Mouse (Mus musculus): ENCODE data around the gene Tacc2. TPM values are rescaled to one million over a fixed set of nuclear protein-coding genes. Genes with fewer than 3 reads are reported as not detected.
"Not testable (repeated sequence)": the region's sequence is repeated elsewhere in the genome, so short reads cannot be mapped to it uniquely, and the experiment has no call there.

The Tacc2 gene
- polyA plus RNA-seq, 1 experiment: 28.9 TPM

DNA sequence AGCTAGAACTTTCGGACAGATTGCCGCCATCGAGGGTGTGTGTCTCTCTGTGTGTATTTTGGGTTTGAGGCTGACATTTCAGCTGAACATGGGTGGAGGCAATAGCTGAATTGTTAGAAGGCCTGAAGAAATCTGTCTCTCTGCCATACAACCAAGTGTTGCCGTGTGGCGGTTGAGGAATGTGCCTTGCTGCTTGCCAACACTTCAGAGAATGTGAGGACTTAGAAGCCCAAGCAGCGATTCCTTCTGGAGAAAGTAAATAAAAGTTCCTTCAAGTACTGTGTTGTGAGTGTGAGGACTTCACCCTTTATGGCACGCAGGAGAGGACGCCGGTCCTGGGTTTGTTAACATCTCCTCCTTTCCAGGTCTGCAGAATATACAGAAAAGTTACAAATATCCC is 63.4 kb downstream of the Tacc2 start:
- DNase-seq (ENCODE audit: low read depth, low spot score): no peak
- 66% methylated on average over 9 of the region's 9 CpGs for WGBS

GRCm38 (mm10) chr7:130645332-130645993 is 68.2 kb downstream of the Tacc2 start:
- WGBS: 4% methylated on average over 15 of the region's 15 CpGs
- no peak for DNase-seq (ENCODE audit: low read depth, low spot score)

DNA sequence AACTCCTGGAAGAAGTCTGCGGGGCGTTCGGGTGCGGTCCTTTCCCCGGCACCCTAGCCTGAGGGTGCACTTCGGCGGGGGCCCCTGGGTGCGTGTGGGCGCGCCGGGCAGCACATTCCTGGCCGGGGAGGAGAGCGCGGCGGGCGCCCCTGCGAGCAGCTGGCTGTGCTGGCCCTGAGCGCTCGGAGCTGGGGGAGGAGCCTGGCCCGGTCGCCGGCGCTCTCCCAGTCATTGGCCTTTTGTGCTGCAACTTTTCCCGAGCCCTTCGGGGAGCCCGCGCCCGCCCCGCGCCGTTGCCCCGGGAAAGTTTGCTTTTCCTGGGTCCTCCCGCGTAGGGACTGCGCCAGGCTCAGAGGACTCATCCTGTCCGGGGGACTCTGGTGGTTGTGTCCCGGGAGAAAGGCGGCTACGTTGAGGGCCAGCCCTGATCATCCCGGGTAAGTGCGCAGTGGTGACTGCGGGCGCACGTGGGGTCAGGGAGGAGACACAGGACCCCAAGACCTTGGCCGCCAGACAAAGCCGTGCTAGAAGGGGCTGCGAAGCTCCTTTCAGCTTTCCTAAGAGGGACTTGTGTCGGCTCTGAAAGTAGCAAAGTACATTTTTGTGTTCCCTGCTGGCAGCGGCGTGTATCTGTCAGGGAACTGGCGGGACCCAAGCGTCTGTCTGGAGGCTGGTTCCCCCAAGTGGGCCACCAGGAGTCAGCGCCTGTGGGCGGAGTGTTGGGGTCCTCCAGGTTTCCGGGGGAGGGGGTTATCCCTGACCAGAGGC is 68.9 kb downstream of the Tacc2 start:
- DNase-seq (ENCODE audit: low read depth, low spot score): no peak
- under 1% methylated on average over 55 of the region's 55 CpGs for WGBS

GRCm38 (mm10) chr7:130646762-130647139 is 69.5 kb downstream of the Tacc2 start:
- DNase-seq (ENCODE audit: low read depth, low spot score): no peak
- under 1% methylated on average over 18 of the region's 18 CpGs for WGBS

- WGBS: 18% methylated on average over 4 of the region's 4 CpGs
Measured at GRCm38 (mm10) chr7:130648061-130648460, 70.8 kb downstream of the Tacc2 start.

GRCm38 (mm10) chr7:130649257-130649656 is 72.0 kb downstream of the Tacc2 start:
- no peak for DNase-seq (ENCODE audit: low read depth, low spot score)
- WGBS: 21% methylated on average over 7 of the region's 7 CpGs

More at GRCm38 (mm10) chr7:130648061-130648460, 70.8 kb downstream of the Tacc2 start:
- DNase-seq (ENCODE audit: low read depth, low spot score): no peak

- 86% methylated on average over 5 of the region's 5 CpGs for WGBS
- no peak for DNase-seq (ENCODE audit: low read depth, low spot score)
Measured at GRCm38 (mm10) chr7:130650621-130651020, 73.4 kb downstream of the Tacc2 start.

DNA sequence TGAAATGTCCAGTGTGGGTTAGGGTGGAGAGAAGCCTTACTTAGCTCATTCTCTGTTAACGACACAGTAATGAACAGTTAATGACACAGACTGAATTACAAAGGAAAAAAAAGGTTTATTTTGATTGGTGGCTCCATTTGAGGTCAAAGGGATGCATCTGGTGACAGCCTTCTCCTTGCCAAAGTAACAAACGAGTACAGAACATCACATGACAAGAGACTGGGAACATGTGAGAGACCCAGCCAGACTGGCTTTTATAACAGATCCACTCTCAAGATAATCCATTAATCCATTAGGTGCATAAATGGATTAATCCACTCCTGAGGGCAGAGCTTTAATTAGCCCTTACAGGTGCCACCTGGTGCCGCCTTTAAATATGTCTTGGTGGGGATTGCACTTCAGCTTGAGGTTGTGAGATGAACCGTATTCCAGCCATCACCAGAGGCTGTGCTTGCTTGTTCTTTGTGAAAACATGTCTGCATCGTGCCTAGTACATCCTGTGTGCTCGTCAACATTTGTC is 75.9 kb downstream of the Tacc2 start:
- WGBS: 74% methylated on average over 6 of the region's 6 CpGs

DNA sequence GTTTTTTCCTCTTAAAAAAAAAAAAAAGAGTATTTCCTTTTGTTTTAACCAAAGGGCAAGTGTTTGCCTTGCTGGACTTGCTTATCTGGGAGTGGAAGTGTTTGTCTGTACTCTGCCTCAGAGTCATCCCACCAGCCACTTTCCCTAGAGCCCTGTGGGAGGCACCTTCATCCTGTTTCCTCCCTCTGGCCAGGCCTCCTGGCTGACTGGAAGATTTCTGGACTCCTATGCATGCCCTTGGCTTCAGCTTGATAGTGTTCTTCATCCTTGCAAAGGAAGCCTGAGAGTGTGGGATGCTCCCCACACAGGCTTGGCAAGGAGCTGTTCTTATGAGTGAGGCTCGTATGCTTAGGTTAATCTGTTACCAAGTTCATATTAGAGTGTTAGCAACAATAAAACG is 77.3 kb downstream of the Tacc2 start:
- DNase-seq (ENCODE audit: low read depth, low spot score): no peak
- WGBS: 15% methylated on average over 2 of the region's 2 CpGs

More for the DNA sequence above, 75.9 kb downstream of the Tacc2 start:
- DNase-seq (ENCODE audit: low read depth, low spot score): no peak

- WGBS: 97% methylated on average over 8 of the region's 8 CpGs
Measured at GRCm38 (mm10) chr7:130656965-130657364, 79.7 kb downstream of the Tacc2 start.

DNA sequence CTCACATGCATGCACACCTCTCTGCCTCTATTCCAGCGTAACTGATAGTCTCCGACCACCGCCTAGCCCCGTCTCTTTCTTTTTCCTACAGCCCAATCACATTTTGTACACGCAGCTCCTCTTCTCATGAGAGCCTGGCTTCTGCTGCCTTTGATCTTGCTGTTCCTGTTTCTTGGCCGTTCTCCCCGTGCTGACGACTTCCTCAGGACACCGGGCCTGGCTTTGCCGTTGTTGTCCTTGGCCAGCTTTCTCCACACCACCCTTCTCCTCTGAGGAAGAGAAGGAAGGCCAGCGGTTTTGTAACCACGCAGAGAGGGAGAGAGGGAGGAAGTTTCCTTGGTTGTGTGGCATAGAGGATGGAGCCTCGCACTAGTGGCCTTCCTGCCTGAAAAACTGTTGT is 80.5 kb downstream of the Tacc2 start:
- no peak for DNase-seq (ENCODE audit: low read depth, low spot score)
- 50% methylated on average over 13 of the region's 13 CpGs for WGBS

More at GRCm38 (mm10) chr7:130656965-130657364, 79.7 kb downstream of the Tacc2 start:
- no peak for DNase-seq (ENCODE audit: low read depth, low spot score)

- WGBS: 89% methylated on average over 5 of the region's 5 CpGs
- DNase-seq (ENCODE audit: low read depth, low spot score): no peak
Measured at GRCm38 (mm10) chr7:130659129-130659528, 81.9 kb downstream of the Tacc2 start.

- 80% methylated on average over 5 of the region's 5 CpGs for WGBS
- DNase-seq (ENCODE audit: low read depth, low spot score): no peak
Measured at GRCm38 (mm10) chr7:130662250-130662649, 85.0 kb downstream of the Tacc2 start.

DNA sequence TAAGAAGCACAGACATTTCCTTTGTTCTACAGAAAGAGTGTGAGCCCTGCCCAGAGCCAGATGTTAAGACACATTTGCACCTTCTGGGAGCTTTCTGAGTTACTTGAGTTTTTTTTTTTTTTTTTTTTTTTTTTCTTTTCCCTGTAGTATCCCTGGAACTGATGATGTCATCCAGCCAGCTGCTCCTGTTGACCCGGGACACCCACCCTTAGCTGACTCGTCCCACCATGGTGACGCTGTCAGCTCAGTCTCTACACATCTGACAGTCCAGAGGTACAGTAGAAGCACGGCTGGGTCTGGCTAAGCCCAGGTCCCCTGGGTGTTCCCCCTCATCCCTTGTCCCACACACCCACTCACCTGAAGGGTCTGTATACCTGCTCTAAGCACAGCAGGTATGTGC is 85.6 kb downstream of the Tacc2 start:
- 73% methylated on average over 4 of the region's 4 CpGs for WGBS
- no peak for DNase-seq (ENCODE audit: low read depth, low spot score)

DNA sequence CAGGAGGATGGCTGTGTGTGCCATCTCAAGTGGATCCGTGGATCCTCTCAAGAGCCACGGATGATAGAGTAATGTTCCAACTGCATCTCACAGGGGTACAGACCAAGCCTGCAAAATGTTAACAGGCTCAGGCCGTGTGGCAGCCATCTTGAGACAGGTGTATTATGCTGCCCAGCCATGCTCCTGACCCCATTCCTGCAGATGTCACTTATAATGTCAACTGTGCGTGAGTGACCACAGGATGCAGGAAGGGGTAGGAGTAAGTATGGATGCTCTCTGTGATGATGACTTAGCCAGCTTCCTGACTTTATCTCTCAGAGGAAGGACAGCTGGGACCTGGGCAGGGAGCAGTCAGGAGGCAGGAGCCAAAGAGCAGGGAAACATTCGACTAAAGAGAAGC is 86.8 kb downstream of the Tacc2 start:
- no peak for DNase-seq (ENCODE audit: low read depth, low spot score)
- 97% methylated on average over 5 of the region's 5 CpGs for WGBS

DNA sequence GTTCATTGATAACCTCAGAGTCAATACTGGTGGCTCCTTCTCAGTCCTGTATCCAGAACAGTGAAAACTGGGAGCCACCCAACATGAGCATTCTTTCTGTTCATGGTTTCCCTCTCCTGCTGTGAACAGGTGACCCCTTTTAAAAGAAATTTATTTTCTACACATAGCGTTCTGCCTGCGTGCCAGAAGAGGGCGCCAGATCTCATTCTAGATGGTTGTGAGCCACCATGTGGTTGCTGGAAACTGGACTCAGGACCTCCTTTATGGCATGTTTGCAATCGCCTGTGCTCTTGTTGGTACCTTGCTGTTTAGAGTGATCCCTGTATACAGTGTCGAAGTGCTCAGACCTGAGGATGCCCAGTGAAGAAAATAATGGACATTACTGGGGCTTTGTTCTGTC is 87.4 kb downstream of the Tacc2 start:
- DNase-seq (ENCODE audit: low read depth, low spot score): no peak
- 92% methylated on average over 5 of the region's 5 CpGs for WGBS

DNA sequence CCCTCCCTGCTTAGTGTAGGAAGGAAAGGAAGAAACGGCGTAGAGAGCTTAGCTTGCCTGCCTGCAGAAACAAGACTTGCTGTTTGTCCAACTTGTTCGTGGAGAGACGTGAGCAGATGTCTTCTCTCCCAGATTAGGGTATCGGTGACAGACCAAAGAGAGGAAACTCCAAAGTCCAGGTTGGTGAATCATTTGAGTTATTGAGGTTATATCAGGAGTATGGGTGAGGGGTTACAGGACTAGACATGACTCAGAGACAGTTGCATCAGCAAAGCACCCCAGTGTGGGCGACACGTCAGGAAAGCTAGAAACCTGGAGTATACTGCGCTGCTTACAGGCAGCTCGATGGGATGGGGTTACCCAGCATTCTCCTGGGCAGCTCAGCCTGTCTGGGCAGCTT is 88.1 kb downstream of the Tacc2 start:
- DNase-seq (ENCODE audit: low read depth, low spot score): no peak
- 88% methylated on average over 9 of the region's 9 CpGs for WGBS

DNA sequence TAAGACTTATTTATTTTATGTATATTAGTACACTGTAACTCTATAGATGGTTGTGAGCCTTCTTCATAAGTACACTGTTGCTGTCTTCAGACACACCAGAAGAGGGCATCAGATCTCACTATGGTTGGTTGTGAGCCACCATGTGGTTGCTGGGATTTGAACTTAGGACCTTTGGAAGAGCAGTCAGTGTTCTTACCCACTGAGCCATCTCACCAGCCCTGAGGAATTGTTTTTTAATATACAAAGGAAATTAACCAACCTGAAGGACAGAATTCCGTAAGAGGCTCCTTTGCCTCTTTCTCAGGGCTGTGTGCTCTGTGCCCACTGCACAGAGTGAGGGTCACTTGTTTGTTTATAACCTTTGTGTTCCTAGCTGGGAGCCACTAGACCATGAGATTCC is 90.8 kb downstream of the Tacc2 start:
- 94% methylated on average over 1 of the region's 1 CpGs for WGBS
- not testable (repeated sequence) for DNase-seq (ENCODE audit: low read depth, low spot score)

DNA sequence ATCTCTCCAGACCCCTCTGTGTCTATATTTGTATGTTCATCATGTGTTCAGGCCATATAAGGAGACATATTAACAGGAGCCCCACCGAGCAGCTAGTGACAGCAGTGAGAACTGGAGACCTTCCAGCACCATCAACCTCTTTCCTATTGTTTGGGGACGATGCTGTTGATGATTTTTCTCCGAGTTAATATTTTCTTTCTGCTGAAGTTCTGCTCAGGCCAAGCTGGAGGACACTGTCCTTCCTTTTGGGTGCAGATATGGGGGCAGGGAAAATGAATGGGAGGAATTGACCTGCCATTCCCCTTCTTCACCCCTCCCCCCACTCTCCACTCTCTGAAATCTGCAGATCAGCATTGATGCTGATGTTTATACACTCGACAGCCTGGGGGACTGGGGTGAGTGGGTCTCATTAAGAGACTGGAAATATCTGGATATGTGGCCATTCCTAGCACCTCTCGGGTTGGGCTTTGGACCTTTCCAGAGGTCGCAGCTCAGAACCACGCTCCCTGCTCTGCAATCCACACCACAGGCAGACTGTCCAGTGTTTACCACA is 91.6 kb downstream of the Tacc2 start:
- WGBS: 58% methylated on average over 7 of the region's 7 CpGs
- no peak for DNase-seq (ENCODE audit: low read depth, low spot score)

- DNase-seq (ENCODE audit: low read depth, low spot score): no peak
- 50% methylated on average over 8 of the region's 8 CpGs for WGBS
Measured at GRCm38 (mm10) chr7:130669370-130669881, 92.2 kb downstream of the Tacc2 start.
